Mouse (Mus musculus) C2C12 (cell line): ENCODE data around the gene Hnf1b.

Source experiments
- CEBPB ChIP-seq: IDR thresholded peaks from one replicate; pipeline ENCODE4 v1.6.1; 2011; ENCODE audit warnings: low read depth, mild to moderate bottlenecking, control low read depth, moderate library complexity
- CTCF ChIP-seq: IDR thresholded peaks from one replicate; pipeline ENCODE4 v1.5.1; 2011; ENCODE audit not compliant: control insufficient read depth, insufficient read depth, insufficient read length
- FOSL1 ChIP-seq: IDR thresholded peaks from one replicate; pipeline ENCODE4 v1.8.0; 2011; ENCODE audit warnings: mild to moderate bottlenecking, low read length; ENCODE audit not compliant: poor library complexity, insufficient read depth, severe bottlenecking
- MAX ChIP-seq: IDR thresholded peaks from one replicate; pipeline ENCODE4 v1.6.1; 2011; ENCODE audit warnings: mild to moderate bottlenecking, control low read depth
- USF1 ChIP-seq: IDR thresholded peaks from one replicate; pipeline ENCODE4 v1.6.1; 2011; ENCODE audit warnings: low read depth, mild to moderate bottlenecking, control low read depth, moderate library complexity

- TF ChIP-seq CTCF (no peak), USF1 (no peak), FOSL1 (no peak), MAX (no peak), CEBPB (no peak)
Measured at GRCm38 (mm10) chr11:83879130-83879529, 29.3 kb downstream of the Hnf1b start.
